Mouse (Mus musculus): Measurements from ENCODE around the gene Clba1. TPM values are rescaled to one million over a fixed set of nuclear protein-coding genes. Genes with fewer than 3 reads are reported as not detected.

Gene Clba1
- polyA plus RNA-seq, 1 experiment from 2014 or later: 7.6 TPM

- H3K9me3 ChIP-seq: no peaks in the 10 kb centered on the region
- H3K4me1 ChIP-seq: peaks cover 5% of the 10 kb centered on the region
- 0 out of 2 replicates have a peak, but pooled peaks cover 4% of the 10 kb centered on the region for H3K27me3 ChIP-seq (replicated peaks)
- no peak overlapping the region for H3K4me3 ChIP-seq
- no peak overlapping the region for H3K9ac ChIP-seq
- no peak for ATAC-seq (ENCODE audit: extremely low read depth, insufficient number of reproducible peaks, low FRiP score, low TSS enrichment)
- H3K36me3 ChIP-seq: no peaks in the 10 kb centered on the region
- H3K27ac ChIP-seq (replicated peaks): no peak overlapping the region
- H3K4me2 ChIP-seq: no peak overlapping the region
- 63% methylated on average over 7 of the region's 7 CpGs for WGBS
Measured at GRCm38 (mm10) chr12:112854610-112855333, 46.0 kb downstream of the Clba1 start.

- WGBS: 77% methylated on average over 3 of the region's 3 CpGs
- Histone ChIP-seq H3K9me3 (no peaks in the 10 kb centered on the region), H3K4me3 (no peak overlapping the region), H3K4me2 (no peak overlapping the region), H3K9ac (no peak overlapping the region), H3K36me3 (no peaks in the 10 kb centered on the region), H3K4me1 (peaks cover 3% of the 10 kb centered on the region), H3K27ac (replicated peaks) (no peak overlapping the region), H3K27me3 (replicated peaks) (0 out of 2 replicates have a peak, but pooled peaks cover 4% of the 10 kb centered on the region)
- ATAC-seq (ENCODE audit: extremely low read depth, insufficient number of reproducible peaks, low FRiP score, low TSS enrichment): no peak
Measured at GRCm38 (mm10) chr12:112856338-112856737, 47.6 kb downstream of the Clba1 start.

GRCm38 (mm10) chr12:112857021-112857925, 48.5 kb downstream of the Clba1 start:
- Histone ChIP-seq H3K4me2 (no peak overlapping the region), H3K9me3 (no peaks in the 10 kb centered on the region), H3K4me1 (peaks cover 5% of the 10 kb centered on the region; the same call in 1 of the 2 replicates), H3K36me3 (no peaks in the 10 kb centered on the region), H3K4me3 (no peak overlapping the region), H3K27me3 (replicated peaks) (no peaks in the 10 kb centered on the region), H3K27ac (replicated peaks) (no peak overlapping the region), H3K9ac (no peak overlapping the region)
- WGBS: 61% methylated on average over 9 of the region's 9 CpGs
- no peak for ATAC-seq (ENCODE audit: extremely low read depth, insufficient number of reproducible peaks, low FRiP score, low TSS enrichment)

- H3K27ac ChIP-seq (replicated peaks): no peak overlapping the region
- no peaks in the 10 kb centered on the region for H3K36me3 ChIP-seq
- no peaks in the 10 kb centered on the region for H3K27me3 ChIP-seq (replicated peaks)
- peaks cover 5% of the 10 kb centered on the region; the same call in 1 of the 2 replicates for H3K4me1 ChIP-seq
- no peak overlapping the region for H3K4me3 ChIP-seq
- WGBS: 81% methylated on average over 9 of the region's 9 CpGs
- no peaks in the 10 kb centered on the region for H3K9me3 ChIP-seq
- no peak overlapping the region for H3K4me2 ChIP-seq
- ATAC-seq (ENCODE audit: extremely low read depth, insufficient number of reproducible peaks, low FRiP score, low TSS enrichment): no peak; the same call in 1 of the 2 replicates
- no peak overlapping the region for H3K9ac ChIP-seq
Measured at GRCm38 (mm10) chr12:112858581-112859336, 50.0 kb downstream of the Clba1 start.

GRCm38 (mm10) chr12:112859930-112860329, 51.2 kb downstream of the Clba1 start:
- H3K27ac ChIP-seq (replicated peaks): no peak overlapping the region

GRCm38 (mm10) chr12:112860765-112861164, 52.0 kb downstream of the Clba1 start:
- Histone ChIP-seq H3K9me3 (no peaks in the 10 kb centered on the region), H3K27ac (replicated peaks) (no peak overlapping the region), H3K36me3 (no peaks in the 10 kb centered on the region), H3K4me1 (peaks cover 5% of the 10 kb centered on the region; the same call in 1 of the 2 replicates), H3K4me2 (no peak overlapping the region), H3K4me3 (no peak overlapping the region), H3K9ac (no peak overlapping the region), H3K27me3 (replicated peaks) (0 out of 2 replicates have a peak, but pooled peaks cover 2% of the 10 kb centered on the region)
- WGBS: 59% methylated on average over 7 of the region's 7 CpGs
- ATAC-seq (ENCODE audit: extremely low read depth, insufficient number of reproducible peaks, low FRiP score, low TSS enrichment): no peak

More at GRCm38 (mm10) chr12:112859930-112860329, 51.2 kb downstream of the Clba1 start:
- WGBS: 67% methylated on average over 8 of the region's 8 CpGs
- Histone ChIP-seq H3K9me3 (no peaks in the 10 kb centered on the region), H3K4me3 (no peak overlapping the region), H3K4me1 (peaks cover 5% of the 10 kb centered on the region; the same call in 1 of the 2 replicates), H3K27me3 (replicated peaks) (no peaks in the 10 kb centered on the region), H3K4me2 (no peak overlapping the region), H3K36me3 (no peaks in the 10 kb centered on the region), H3K9ac (no peak overlapping the region)
- ATAC-seq (ENCODE audit: extremely low read depth, insufficient number of reproducible peaks, low FRiP score, low TSS enrichment): no peak

- Histone ChIP-seq H3K27ac (replicated peaks) (no peak overlapping the region), H3K9me3 (no peaks in the 10 kb centered on the region), H3K36me3 (no peaks in the 10 kb centered on the region), H3K27me3 (replicated peaks) (0 out of 2 replicates have a peak, but pooled peaks cover 9% of the 10 kb centered on the region), H3K4me1 (peaks cover 13% of the 10 kb centered on the region; the same call in 1 of the 2 replicates), H3K9ac (no peak overlapping the region), H3K4me3 (no peak overlapping the region), H3K4me2 (no peak overlapping the region)
- WGBS: 62% methylated on average over 9 of the region's 9 CpGs
- no peak for ATAC-seq (ENCODE audit: extremely low read depth, insufficient number of reproducible peaks, low FRiP score, low TSS enrichment)
Measured at GRCm38 (mm10) chr12:112861911-112862321, 53.2 kb downstream of the Clba1 start.

GRCm38 (mm10) chr12:112864804-112865203, 56.1 kb downstream of the Clba1 start:
- H3K4me3 ChIP-seq: no peak overlapping the region
- H3K4me2 ChIP-seq: no peak overlapping the region
- no peaks in the 10 kb centered on the region for H3K36me3 ChIP-seq
- peaks cover 23% of the 10 kb centered on the region for H3K27me3 ChIP-seq (replicated peaks)
- peaks cover 17% of the 10 kb centered on the region for H3K4me1 ChIP-seq
- H3K9ac ChIP-seq: no peak overlapping the region
- ATAC-seq (ENCODE audit: extremely low read depth, insufficient number of reproducible peaks, low FRiP score, low TSS enrichment): no peak
- H3K27ac ChIP-seq (replicated peaks): no peak overlapping the region
- no peaks in the 10 kb centered on the region for H3K9me3 ChIP-seq
- WGBS: 81% methylated on average over 7 of the region's 7 CpGs

Other genes with a start within 250 kb of the Clba1 start
- gene Inf2, start 220.2 kb upstream of the Clba1 start, polyA plus RNA-seq (2015; fragmentation: Nextera tagmentation; extraction: Ambion mirVana): 3.2 TPM in 2 replicates
- gene Adssl1, start 188.9 kb upstream of the Clba1 start, polyA plus RNA-seq (2015; fragmentation: Nextera tagmentation; extraction: Ambion mirVana): 69.3 and 83.9 TPM in 2 replicates
- gene Siva1, start 164.3 kb upstream of the Clba1 start, polyA plus RNA-seq (2015; fragmentation: Nextera tagmentation; extraction: Ambion mirVana): 129 and 149 TPM in 2 replicates
- 59.2 and 66.6 TPM in 2 replicates for gene Akt1, start 134.1 kb upstream of the Clba1 start, polyA plus RNA-seq (2015; fragmentation: Nextera tagmentation; extraction: Ambion mirVana)
- 5.8 and 6.2 TPM in 2 replicates for gene Zbtb42, start 130.1 kb upstream of the Clba1 start, polyA plus RNA-seq (2015; fragmentation: Nextera tagmentation; extraction: Ambion mirVana)
- gene Cep170b, start 88.5 kb upstream of the Clba1 start, polyA plus RNA-seq (2015; fragmentation: Nextera tagmentation; extraction: Ambion mirVana): 4.0 and 4.3 TPM in 2 replicates
- 5.5 and 7.0 TPM in 2 replicates for gene Pld4, start 48.3 kb upstream of the Clba1 start, polyA plus RNA-seq (2015; fragmentation: Nextera tagmentation; extraction: Ambion mirVana)
- gene Ahnak2, start 6.3 kb upstream of the Clba1 start, polyA plus RNA-seq (2015; fragmentation: Nextera tagmentation; extraction: Ambion mirVana): 1.1 and 1.2 TPM in 2 replicates
- 49.1 and 49.3 TPM in 2 replicates for gene Cdca4, start 20.5 kb downstream of the Clba1 start, polyA plus RNA-seq (2015; fragmentation: Nextera tagmentation; extraction: Ambion mirVana)
- 0.08 and 0.16 TPM in 2 replicates for gene Gpr132, start 59.3 kb downstream of the Clba1 start, polyA plus RNA-seq (2015; fragmentation: Nextera tagmentation; extraction: Ambion mirVana)
- 2.5 and 2.7 TPM in 2 replicates for gene Jag2, start 120.8 kb downstream of the Clba1 start, polyA plus RNA-seq (2015; fragmentation: Nextera tagmentation; extraction: Ambion mirVana)
- 45.3 and 47.2 TPM in 2 replicates for gene Nudt14, start 133.2 kb downstream of the Clba1 start, polyA plus RNA-seq (2015; fragmentation: Nextera tagmentation; extraction: Ambion mirVana)
- gene Btbd6, start 167.5 kb downstream of the Clba1 start, polyA plus RNA-seq (2015; fragmentation: Nextera tagmentation; extraction: Ambion mirVana): 21.7 and 22.0 TPM in 2 replicates
- gene Brf1, start 191.8 kb downstream of the Clba1 start, polyA plus RNA-seq (2015; fragmentation: Nextera tagmentation; extraction: Ambion mirVana): 32.5 and 35.5 TPM in 2 replicates
- 7.0 and 7.7 TPM in 2 replicates for gene Pacs2, start 205.6 kb downstream of the Clba1 start, polyA plus RNA-seq (2015; fragmentation: Nextera tagmentation; extraction: Ambion mirVana)